Mouse (Mus musculus) heart, adult 2 months (tissue): Measurements from ENCODE around the gene Camkmt. TPM values are rescaled to one million over a fixed set of nuclear protein-coding genes. Genes with fewer than 3 reads are reported as not detected.

ENCODE experiments used
- DNase-seq, 2 experiments: peaks; one replicate each; pipeline ENCODE4 v3.0.0; 2021
- H3K27ac ChIP-seq: fragments of 200-600 bp; 2 replicates; pipeline ENCODE4 v1.8.1; 2022
- H3K27me3 ChIP-seq: fragments of 200-500 bp; 2 replicates; pipeline ENCODE4 v1.6.1; 2012; ENCODE audit warnings: mild to moderate bottlenecking, low read length, inconsistent platforms, mixed read lengths; ENCODE audit not compliant: control insufficient read depth, insufficient read depth
- H3K36me3 ChIP-seq: fragments of 200-500 bp; 2 replicates; pipeline ENCODE4 v1.6.1; 2012; ENCODE audit warnings: low read length, inconsistent platforms; ENCODE audit not compliant: control insufficient read depth, insufficient read depth
- H3K4me1 ChIP-seq: fragments of 200-500 bp; 2 replicates; pipeline ENCODE4 v1.6.1; 2011; ENCODE audit warnings: low read length; ENCODE audit not compliant: control insufficient read depth, insufficient read depth
- H3K4me3 ChIP-seq: fragments of 200-600 bp; 2 replicates; pipeline ENCODE4 v1.8.1; 2022
- H3K79me2 ChIP-seq: fragments of 200-500 bp; replicated peaks from 2 replicates; pipeline ENCODE4 v1.6.1; 2012; ENCODE audit warnings: mild to moderate bottlenecking, inconsistent platforms, low read length, moderate library complexity, mixed read lengths; ENCODE audit not compliant: control insufficient read depth, insufficient read depth
- H3K9ac ChIP-seq: fragments of 200-500 bp; 2 replicates; pipeline ENCODE4 v1.6.1; 2012; ENCODE audit warnings: low read depth, mild to moderate bottlenecking, control low read depth, inconsistent platforms, low read length, mixed read lengths
- CTCF ChIP-seq: fragments of 200-600 bp; IDR thresholded peaks from 2 replicates; pipeline ENCODE4 v1.8.1; 2022; ENCODE audit warnings: antibody characterized with exemption, mild to moderate bottlenecking, moderate library complexity
- EP300 ChIP-seq: fragments of 200-500 bp; IDR thresholded peaks from 2 replicates; pipeline ENCODE4 v1.6.1; 2011; ENCODE audit warnings: low read depth, low read length, control low read depth; ENCODE audit not compliant: insufficient read depth
- POLR2A ChIP-seq: fragments of 200-500 bp; IDR thresholded peaks from 2 replicates; pipeline ENCODE4 v1.6.1; 2011; ENCODE audit warnings: mild to moderate bottlenecking, low read depth, low read length, control low read depth; ENCODE audit not compliant: insufficient read depth
- WGBS: fragments of 180-500 bp; shearing (Covaris S2); methylation state at CpG from one replicate; pipeline ENCODE4 v1.1.7; 2018; 5-methylcytosine and 5-hydroxymethylcytosine counted together
- intact Hi-C: fragments of 180-260 bp; cut with DNase I; formaldehyde crosslinking; loops from one replicate; pipeline ENCODE4 v1.15.1; 2025
- polyA plus RNA-seq: library from polyadenylated mRNA; depleted of rRNA; stranded (reverse); fragments of >200 nt; gene quantifications from 2 replicates; pipeline ENCODE4 v1.2.3, GENCODE M21; 2012
- total RNA-seq, 2 experiments: library from RNA; stranded (reverse); gene quantifications; 2 replicates each; pipeline ENCODE4 v1.2.3; 2021

Gene Camkmt
- total and polyA plus RNA-seq, 3 experiments = 1.1 to 4.2 (median 3.5) TPM

DNA sequence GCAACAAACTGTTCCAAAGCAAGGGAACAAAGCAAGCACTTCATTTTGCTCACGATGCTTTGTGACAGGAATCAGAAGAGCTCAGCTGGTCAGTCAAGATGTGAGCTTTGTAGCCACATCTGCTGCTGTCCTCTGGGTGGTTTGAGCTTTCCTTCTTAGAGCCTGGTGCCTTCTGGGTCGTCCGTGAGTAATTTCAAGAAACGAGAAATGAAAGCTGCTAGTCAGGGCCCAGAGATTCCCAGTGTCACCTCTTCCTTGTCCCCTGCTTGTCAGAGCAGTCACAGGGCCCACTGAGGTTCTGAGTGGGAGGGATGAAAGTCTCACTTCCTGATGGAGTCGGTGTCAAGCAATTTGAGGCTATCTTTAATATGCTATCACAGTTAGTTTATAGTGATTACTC is 127.7 kb downstream of the Camkmt start:
- Histone ChIP-seq H3K36me3 (no peaks in the 10 kb centered on the region), H3K4me3 (no peak overlapping the region), H3K79me2 (no peaks in the 10 kb centered on the region), H3K27ac (no peak overlapping the region), H3K9ac (no peak overlapping the region), H3K4me1 (no peaks in the 10 kb centered on the region), H3K27me3 (no peaks in the 10 kb centered on the region)
- DNase-seq = no peak
- intact Hi-C loops = no loop called here
- no peak for TF ChIP-seq POLR2A
- TF ChIP-seq CTCF = no peak
- TF ChIP-seq EP300 = no peak
- 61% methylated on average over 5 of the region's 5 CpGs for WGBS

- Histone ChIP-seq H3K4me3 (no peak overlapping the region), H3K4me1 (no peaks in the 10 kb centered on the region), H3K27ac (no peak overlapping the region), H3K79me2 (no peaks in the 10 kb centered on the region), H3K27me3 (no peaks in the 10 kb centered on the region), H3K9ac (no peak overlapping the region), H3K36me3 (no peaks in the 10 kb centered on the region)
- TF ChIP-seq CTCF (no peak), POLR2A (no peak), EP300 (no peak)
- intact Hi-C loops = no loop called here
- 74% methylated on average over 7 of the region's 7 CpGs for WGBS
- no peak for DNase-seq
Measured at GRCm38 (mm10) chr17:85242109-85242508, 151.8 kb downstream of the Camkmt start.

GRCm38 (mm10) chr17:85248962-85249361 is 158.6 kb downstream of the Camkmt start:
- no peak overlapping the region for H3K4me3 ChIP-seq
- no peak overlapping the region for H3K9ac ChIP-seq
- H3K79me2 ChIP-seq = no peaks in the 10 kb centered on the region
- no peak overlapping the region for H3K27ac ChIP-seq
- intact Hi-C loops = no loop called here
- no peak for DNase-seq
- H3K36me3 ChIP-seq = no peaks in the 10 kb centered on the region
- no peak for TF ChIP-seq POLR2A
- no peak for TF ChIP-seq CTCF
- H3K4me1 ChIP-seq = no peaks in the 10 kb centered on the region
- H3K27me3 ChIP-seq = no peaks in the 10 kb centered on the region
- 35% methylated on average over 5 of the region's 5 CpGs for WGBS

DNA sequence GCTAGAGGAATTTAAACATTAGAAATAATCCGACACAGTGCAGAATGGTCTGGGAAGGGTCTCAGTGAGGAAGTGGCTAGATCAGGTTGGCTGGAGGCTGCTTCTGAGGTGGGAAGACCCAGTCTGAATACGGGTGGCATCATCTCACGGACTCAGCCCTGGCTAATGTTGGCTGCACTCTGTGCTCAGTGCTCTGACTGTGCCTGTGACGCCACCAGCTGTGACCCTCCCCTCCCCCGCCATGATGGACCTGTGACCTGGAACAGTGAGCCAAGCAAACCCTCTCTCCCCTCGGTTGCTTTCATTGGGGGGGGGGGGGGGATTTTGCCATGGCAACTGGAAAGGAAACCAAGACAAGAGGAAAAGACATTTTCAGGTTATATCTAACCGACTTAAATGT is 159.4 kb downstream of the Camkmt start:
- Histone ChIP-seq H3K36me3 (no peaks in the 10 kb centered on the region), H3K27me3 (no peaks in the 10 kb centered on the region), H3K79me2 (no peaks in the 10 kb centered on the region), H3K4me3 (no peak overlapping the region), H3K27ac (no peak overlapping the region), H3K4me1 (no peaks in the 10 kb centered on the region), H3K9ac (no peak overlapping the region)
- WGBS = 63% methylated on average over 7 of the region's 7 CpGs
- TF ChIP-seq EP300 = no peak
- TF ChIP-seq POLR2A = no peak
- TF ChIP-seq CTCF = no peak
- intact Hi-C loops = no loop called here
- DNase-seq = no peak

- no peaks in the 10 kb centered on the region for H3K79me2 ChIP-seq
- intact Hi-C loops = no loop called here
- H3K4me1 ChIP-seq = no peaks in the 10 kb centered on the region; the same call in 1 of the 2 replicates
- H3K27me3 ChIP-seq = 0 out of 2 replicates have a peak, but pooled peaks cover 2% of the 10 kb centered on the region
- 46% methylated on average over 9 of the region's 9 CpGs for WGBS
- H3K9ac ChIP-seq = no peak overlapping the region
- no peak overlapping the region for H3K27ac ChIP-seq
- no peak overlapping the region for H3K4me3 ChIP-seq
- DNase-seq = no peak
- TF ChIP-seq CTCF = no peak
- no peaks in the 10 kb centered on the region for H3K36me3 ChIP-seq
Measured at GRCm38 (mm10) chr17:85256930-85257329, 166.6 kb downstream of the Camkmt start.

DNA sequence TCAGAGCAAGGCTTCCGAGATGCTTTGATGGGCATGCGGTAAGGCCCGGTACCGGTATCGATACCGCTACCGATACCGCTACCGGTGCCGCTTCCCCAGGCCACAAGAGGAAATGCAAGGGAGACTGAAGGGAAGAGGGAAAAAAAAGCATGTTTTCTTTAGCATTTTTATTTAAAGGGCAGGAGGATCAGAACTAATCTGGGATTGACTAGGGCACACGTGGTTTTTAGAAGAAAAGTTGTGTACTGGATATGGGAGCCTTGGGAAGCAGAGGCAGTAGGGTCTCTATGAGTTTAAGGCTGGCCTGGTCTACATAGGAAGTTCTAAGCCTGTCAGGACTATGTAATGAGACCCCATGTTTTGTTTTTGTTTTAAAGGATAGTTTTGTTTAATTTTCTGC is 167.0 kb downstream of the Camkmt start:
- TF ChIP-seq CTCF (no peak), POLR2A (no peak), EP300 (no peak)
- H3K36me3 ChIP-seq = no peaks in the 10 kb centered on the region
- DNase-seq = no peak
- no peaks in the 10 kb centered on the region; the same call in 1 of the 2 replicates for H3K4me1 ChIP-seq
- intact Hi-C loops = no loop called here
- WGBS = 54% methylated on average over 11 of the region's 11 CpGs
- 0 out of 2 replicates have a peak, but pooled peaks cover 2% of the 10 kb centered on the region for H3K27me3 ChIP-seq
- H3K79me2 ChIP-seq = no peaks in the 10 kb centered on the region
- no peak overlapping the region for H3K4me3 ChIP-seq
- no peak overlapping the region for H3K9ac ChIP-seq
- no peak overlapping the region for H3K27ac ChIP-seq
